Mouse (Mus musculus) stomach, embryonic 14.5 days (tissue): Measurements from ENCODE around the gene Trpc2. TPM values are rescaled to one million over a fixed set of nuclear protein-coding genes. Genes with fewer than 3 reads are reported as not detected.

ENCODE experiments used
- ATAC-seq: fragments of 200-750 bp; cut with Nextera tagmentation; 2 replicates; pipeline ENCODE4 v1.8.0; 2017; ENCODE audit warnings: low read depth, moderate TSS enrichment; ENCODE audit not compliant: insufficient number of reproducible peaks, insufficient read depth, low FRiP score
- H3K27ac ChIP-seq: fragments of 300-500 bp; sonication (generic); 2 replicates; pipeline ENCODE4 v1.5.1; 2014; ENCODE audit warnings: mild to moderate bottlenecking, low read length, moderate library complexity, mixed read lengths
- H3K27me3 ChIP-seq: fragments of 300-500 bp; sonication (generic); 2 replicates; pipeline ENCODE4 v1.6.1; 2014; ENCODE audit warnings: low read length, control low read depth, mixed read lengths; ENCODE audit not compliant: control insufficient read depth, insufficient read depth
- H3K36me3 ChIP-seq: fragments of 300-500 bp; sonication (generic); 2 replicates; pipeline ENCODE4 v1.6.1; 2014; ENCODE audit warnings: mild to moderate bottlenecking, control low read depth, low read length, moderate library complexity, mixed read lengths; ENCODE audit not compliant: control insufficient read depth, insufficient read depth
- H3K4me1 ChIP-seq: fragments of 300-500 bp; sonication (generic); 2 replicates; pipeline ENCODE4 v1.6.1; 2014; ENCODE audit warnings: low read length, control low read depth, mixed read lengths; ENCODE audit not compliant: control insufficient read depth, insufficient read depth
- H3K4me2 ChIP-seq: fragments of 300-500 bp; sonication (generic); replicated peaks from 2 replicates; pipeline ENCODE4 v1.6.1; 2014; ENCODE audit warnings: low read depth, low read length, control low read depth
- H3K4me3 ChIP-seq: fragments of 300-500 bp; sonication (generic); 2 replicates; pipeline ENCODE4 v1.5.1; 2014; ENCODE audit warnings: low read depth, low read length, control low read depth
- H3K9ac ChIP-seq: fragments of 300-500 bp; sonication (generic); replicated peaks from 2 replicates; pipeline ENCODE4 v1.6.1; 2014; ENCODE audit warnings: low read depth, mild to moderate bottlenecking, control low read depth, low read length, moderate library complexity, mixed read lengths
- H3K9me3 ChIP-seq: fragments of 300-500 bp; sonication (generic); 2 replicates; pipeline ENCODE4 v1.6.1; 2016; ENCODE audit warnings: low read depth, low read length, control low read depth; ENCODE audit not compliant: control insufficient read depth
- WGBS: fragments of 180-500 bp; shearing (Covaris S2); extraction: QIAGEN DNeasy Blood & Tissue Kit; methylation state at CpG from one replicate; pipeline ENCODE4 v1.1.7; 2014; 5-methylcytosine and 5-hydroxymethylcytosine counted together
- polyA plus RNA-seq: library from polyadenylated mRNA; unstranded; fragments of >200 nt; fragmentation: Nextera tagmentation; extraction: Ambion mirVana; gene quantifications from 2 replicates; pipeline ENCODE4 v1.2.1, GENCODE M21; 2014

The Trpc2 gene
- polyA plus RNA-seq, 1 experiment from 2014 or later: not detected

DNA sequence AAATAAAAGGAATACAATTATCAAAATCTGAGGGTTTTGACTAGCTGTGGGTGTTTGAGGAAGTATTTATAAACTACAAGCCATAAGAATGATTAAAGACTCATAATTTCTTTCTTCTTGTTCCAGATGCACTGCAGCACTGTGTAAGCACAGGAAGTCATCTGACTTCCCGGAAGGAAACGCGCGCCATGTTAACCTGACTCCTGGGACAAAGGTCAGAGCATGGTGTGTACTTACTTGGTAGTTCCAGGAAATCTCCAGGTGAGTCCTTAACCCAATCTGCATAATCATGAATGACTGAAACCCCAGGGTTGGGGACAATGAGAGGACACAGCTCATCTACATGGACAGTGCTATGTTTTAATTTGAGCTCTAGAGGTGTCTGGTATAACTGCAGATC, 49.5 kb downstream of the Trpc2 start:
- Histone ChIP-seq H3K36me3 (peaks cover 71% of the 10 kb centered on the region), H3K4me2 (no peak overlapping the region), H3K27ac (no peak overlapping the region), H3K4me3 (no peak overlapping the region), H3K27me3 (no peaks in the 10 kb centered on the region), H3K4me1 (no peaks in the 10 kb centered on the region), H3K9ac (no peak overlapping the region), H3K9me3 (no peaks in the 10 kb centered on the region)
- 84% methylated on average over 4 of the region's 4 CpGs for WGBS
- ATAC-seq: no peak

DNA sequence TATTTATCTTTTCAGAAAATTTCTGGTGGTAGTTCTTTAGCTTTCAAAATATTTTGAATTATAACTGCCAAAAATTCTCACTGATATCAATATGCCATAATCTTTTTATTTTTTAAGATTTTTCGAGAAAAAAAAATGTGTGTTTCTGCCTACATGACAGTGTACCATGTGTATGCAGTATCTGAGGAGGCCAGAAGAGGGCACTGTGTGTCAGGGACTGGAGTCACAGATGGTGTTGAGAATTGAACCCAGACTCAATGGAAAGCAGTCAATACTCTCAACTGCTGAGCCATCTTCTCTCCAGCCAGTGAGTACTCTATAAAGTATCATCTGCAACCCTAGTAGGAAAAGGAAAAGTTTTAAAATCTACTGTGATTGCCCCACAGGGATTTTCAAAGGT, 54.5 kb downstream of the Trpc2 start:
- no peaks in the 10 kb centered on the region for H3K4me1 ChIP-seq
- H3K4me2 ChIP-seq: no peak overlapping the region
- H3K36me3 ChIP-seq: peaks cover 62% of the 10 kb centered on the region
- no peak overlapping the region for H3K27ac ChIP-seq
- no peak overlapping the region for H3K9ac ChIP-seq
- no peaks in the 10 kb centered on the region for H3K27me3 ChIP-seq
- 85% methylated on average over 1 of the region's 1 CpGs for WGBS
- no peaks in the 10 kb centered on the region for H3K9me3 ChIP-seq
- no peak for ATAC-seq
- H3K4me3 ChIP-seq: no peak overlapping the region

DNA sequence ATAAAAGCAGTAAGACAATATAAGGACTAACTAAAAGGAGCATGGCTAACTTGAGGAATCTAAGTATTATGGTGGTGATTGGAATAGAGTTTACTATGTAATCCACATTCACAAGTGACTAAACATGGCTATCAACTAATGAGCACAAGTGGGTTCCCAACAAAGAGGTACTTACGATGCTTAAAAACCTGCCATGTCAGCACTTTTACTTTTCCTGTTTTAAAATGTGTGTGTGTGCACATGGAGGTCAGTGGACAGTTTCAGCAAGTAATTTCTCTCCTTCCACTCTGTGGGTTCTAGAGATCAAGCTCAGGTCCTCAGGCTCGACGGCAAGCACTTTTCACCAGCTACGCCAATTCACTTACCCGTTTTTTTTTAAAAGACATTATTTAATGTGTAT, 55.0 kb downstream of the Trpc2 start:
- Histone ChIP-seq H3K27me3 (no peaks in the 10 kb centered on the region), H3K9ac (no peak overlapping the region), H3K27ac (no peak overlapping the region), H3K9me3 (no peaks in the 10 kb centered on the region), H3K4me2 (no peak overlapping the region), H3K36me3 (peaks cover 58% of the 10 kb centered on the region), H3K4me3 (no peak overlapping the region), H3K4me1 (no peaks in the 10 kb centered on the region)
- ATAC-seq: no peak
- 95% methylated on average over 5 of the region's 5 CpGs for WGBS

Other genes starting within 250 kb of the Trpc2 start
- 20.5 and 21.6 TPM in 2 replicates for gene Inppl1, start 244.9 kb upstream of the Trpc2 start, polyA plus RNA-seq
- gene Folr2, start 225.9 kb upstream of the Trpc2 start, polyA plus RNA-seq: 1.6 and 3.4 TPM in 2 replicates
- 72.0 and 74.3 TPM in 2 replicates for gene Anapc15, start 219.4 kb upstream of the Trpc2 start, polyA plus RNA-seq
- gene Folr1, start 212.3 kb upstream of the Trpc2 start, polyA plus RNA-seq: 1.1 and 1.9 TPM in 2 replicates
- 148 and 159 TPM in 2 replicates for gene Lamtor1, start 177.2 kb upstream of the Trpc2 start, polyA plus RNA-seq
- gene Tomt, start 176.8 kb upstream of the Trpc2 start, polyA plus RNA-seq: 0.13 and 0.74 TPM in 2 replicates
- gene Lrrc51, start 149.2 kb upstream of the Trpc2 start, polyA plus RNA-seq: 8.7 and 11.6 TPM in 2 replicates
- 99.7 and 102 TPM in 2 replicates for gene Numa1, start 149.0 kb upstream of the Trpc2 start, polyA plus RNA-seq
- gene Il18bp, start 64.4 kb upstream of the Trpc2 start, polyA plus RNA-seq: 3.1 and 3.6 TPM in 2 replicates
- gene Rnf121, start 17.6 kb upstream of the Trpc2 start, polyA plus RNA-seq: 24.7 and 26.1 TPM in 2 replicates
- gene Xndc1, start 17.6 kb upstream of the Trpc2 start, polyA plus RNA-seq: 26.3 and 27.5 TPM in 2 replicates
- gene Xntrpc, start 17.4 kb upstream of the Trpc2 start, polyA plus RNA-seq: 1.1 and 1.8 TPM in 2 replicates
- 0.41 and 1.1 TPM in 2 replicates for gene Art1, start 18.6 kb downstream of the Trpc2 start, polyA plus RNA-seq
- 0.22 and 0.88 TPM in 2 replicates for gene Art5, start 26.4 kb downstream of the Trpc2 start, polyA plus RNA-seq
- 0.10 TPM in 1 of 2 replicates, not detected in the other for gene Chrna10, start 33.7 kb downstream of the Trpc2 start, polyA plus RNA-seq
- gene Nup98, start 127.1 kb downstream of the Trpc2 start, polyA plus RNA-seq: 51.6 and 53.5 TPM in 2 replicates
- gene Pgap2, start 127.1 kb downstream of the Trpc2 start, polyA plus RNA-seq: 99.0 and 103 TPM in 2 replicates
- 61.6 and 65.1 TPM in 2 replicates for gene Rhog, start 172.9 kb downstream of the Trpc2 start, polyA plus RNA-seq
- 24.9 and 25.6 TPM in 2 replicates for gene Stim1, start 184.7 kb downstream of the Trpc2 start, polyA plus RNA-seq